Mouse (Mus musculus) thymus, adult 18-20 months (tissue): ENCODE measurements around the gene Olr1.
A peak's percentile ranks its signal among the peaks of the same experiment; 100 is the strongest.

Experiments used
- DNase-seq, 2 experiments: peaks; one replicate each; pipeline ENCODE4 v3.0.0; 2022; ENCODE audit warnings: mixed read lengths in 2 of 2

The Olr1 gene

GRCm38 (mm10) chr6:129507024-129507423, at the start of gene Olr1:
TSS of gene Olr1 (minus strand) at chr6:129507165.
- DNase-seq: no peak

GRCm38 (mm10) chr6:129548009-129548408, 41.0 kb upstream of the Olr1 start:
- DNase-seq: no peak

GRCm38 (mm10) chr6:129547277-129547676, 40.3 kb upstream of the Olr1 start:
- DNase-seq: no peak

- DNase-seq: no peak
These were observed 37.0 kb upstream of the Olr1 start for GRCm38 (mm10) chr6:129543709-129544606.

- DNase-seq: no peak
These were observed 35.6 kb upstream of the Olr1 start for GRCm38 (mm10) chr6:129542540-129542939.

GRCm38 (mm10) chr6:129541931-129542330, 35.0 kb upstream of the Olr1 start:
- DNase-seq: no peak

DNA sequence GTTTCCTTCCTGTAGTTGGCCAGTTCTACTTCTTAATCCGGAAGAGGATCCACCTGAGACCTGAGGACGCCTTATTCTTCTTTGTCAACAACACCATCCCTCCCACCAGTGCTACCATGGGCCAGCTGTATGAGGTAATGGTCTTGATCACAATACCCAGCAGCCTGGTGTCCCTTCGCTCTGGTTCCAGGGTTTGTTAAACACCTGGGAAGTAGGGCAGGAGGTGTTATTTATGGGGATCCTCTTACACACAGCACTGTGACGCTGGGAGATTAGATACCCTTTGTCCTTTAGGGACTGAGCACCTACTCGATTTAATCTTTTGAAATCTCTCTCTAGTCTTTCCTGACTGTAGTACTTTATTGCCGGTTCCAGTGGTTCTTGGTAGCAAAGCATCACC, 31.6 kb upstream of the Olr1 start:
- no peak for DNase-seq

DNA sequence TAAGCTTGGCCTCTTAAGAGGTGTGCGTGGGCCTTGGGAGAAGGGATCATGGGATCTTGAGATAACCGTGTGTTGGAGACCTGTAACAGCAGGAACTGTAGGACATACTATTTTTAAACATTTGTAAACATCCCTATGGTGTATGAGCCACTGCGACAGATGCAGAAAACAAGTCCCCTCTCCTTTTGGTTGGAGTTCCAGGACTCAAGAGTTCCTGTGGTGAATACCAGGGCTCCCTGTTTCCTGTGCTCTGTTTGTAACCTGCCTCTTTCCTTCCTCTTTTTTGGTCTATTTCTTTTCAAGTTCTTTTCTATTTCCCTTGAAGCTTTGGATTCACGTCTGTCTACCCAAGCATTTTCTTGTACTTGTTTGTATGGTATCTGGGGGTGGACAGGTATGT, 28.8 kb upstream of the Olr1 start:
- no peak for DNase-seq

DNA sequence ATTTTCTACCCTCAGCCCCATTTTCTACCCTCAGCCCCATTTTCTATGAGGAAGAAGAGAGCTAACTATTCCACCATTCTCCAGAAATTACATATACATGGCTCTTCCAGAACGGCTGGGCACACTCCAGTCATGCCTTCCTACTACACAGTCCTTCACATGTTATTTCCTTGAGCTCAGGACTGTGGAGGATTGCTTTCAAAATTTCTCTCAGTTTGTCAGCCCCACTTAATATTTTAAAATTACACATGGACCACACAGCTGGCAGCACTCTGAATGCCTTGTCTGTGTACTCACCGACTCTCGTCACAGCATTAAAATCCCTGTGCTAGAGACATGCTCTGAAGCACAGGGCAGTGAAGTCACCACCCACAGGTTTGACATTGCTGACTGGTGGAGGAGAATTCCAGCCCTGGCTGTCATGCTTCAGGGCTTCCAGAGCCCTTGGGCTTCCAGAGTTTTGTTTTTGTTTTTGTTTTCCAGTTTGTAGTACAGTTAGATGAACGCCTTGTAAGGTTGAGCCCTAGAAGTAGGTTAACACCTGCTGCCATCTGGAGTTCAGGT, 27.7 kb upstream of the Olr1 start:
- DNase-seq: no peak

DNA sequence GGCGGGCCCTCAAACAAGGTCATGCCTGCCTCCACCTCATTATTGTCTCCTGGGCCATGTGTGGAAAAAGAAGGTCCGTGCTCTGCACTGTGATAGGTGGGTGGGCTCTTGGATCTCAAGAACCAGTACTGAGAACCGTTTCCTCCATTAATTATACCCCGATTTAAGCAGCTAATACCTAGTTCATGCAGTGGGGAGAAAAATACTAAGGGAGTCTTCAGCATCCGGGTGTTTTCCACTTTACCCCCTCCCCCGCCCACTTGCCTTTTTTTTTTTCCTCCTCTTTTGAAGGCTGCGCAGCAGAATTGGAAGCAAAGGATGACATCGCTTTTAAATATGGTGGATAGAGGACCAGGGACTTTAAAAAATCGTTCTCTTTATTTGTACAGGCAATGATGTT, 27.1 kb upstream of the Olr1 start:
- no peak for DNase-seq

DNA sequence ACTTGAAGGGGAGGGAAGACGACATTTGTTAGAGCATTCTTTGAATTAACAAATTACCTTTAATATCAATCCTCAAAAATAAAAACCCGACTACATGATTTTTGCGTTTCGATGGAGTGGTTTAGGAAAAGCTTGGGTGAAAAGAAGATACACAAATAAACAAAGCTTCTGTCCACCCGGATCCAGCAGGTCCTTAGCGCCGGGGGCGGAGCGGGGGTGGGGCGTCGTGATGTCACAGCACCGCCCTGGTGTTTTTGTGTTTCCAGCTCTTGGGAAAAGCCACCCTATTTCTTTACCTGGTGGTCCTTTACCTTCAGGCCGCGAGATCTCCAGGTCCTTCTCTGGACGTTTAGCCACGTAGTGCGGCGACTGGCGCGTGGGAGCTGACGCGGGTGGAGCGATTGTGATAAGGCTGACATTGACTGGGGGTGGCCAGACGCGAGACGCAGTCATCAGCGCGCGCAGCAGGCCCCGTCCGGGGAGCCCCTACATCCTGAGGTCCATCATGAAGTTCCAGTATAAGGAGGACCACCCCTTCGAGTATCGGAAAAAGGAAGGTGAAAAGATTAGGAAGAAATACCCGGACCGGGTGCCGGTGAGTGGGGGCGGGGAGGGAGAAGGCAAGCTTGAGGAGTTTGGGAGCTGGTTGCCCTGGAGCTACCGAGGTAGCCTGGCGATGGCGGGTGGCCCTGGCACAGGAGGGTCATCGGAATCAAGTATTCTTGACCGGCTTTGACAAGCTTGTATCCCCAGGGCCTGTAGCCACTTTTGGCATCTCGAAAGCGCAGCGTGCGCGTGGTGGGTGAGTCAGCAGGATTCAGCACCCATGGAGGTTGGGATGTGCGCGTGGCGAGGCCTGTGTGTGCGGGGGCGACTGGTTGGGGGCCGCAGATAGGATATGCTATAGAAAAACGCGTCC, 26.2 kb upstream of the Olr1 start, which contains the start of gene Gabarapl1:
Gabarapl1 (plus strand) TSS at position 219 of the 919 bp plus-strand sequence.
- DNase-seq: peak; percentile 31 to 45

GRCm38 (mm10) chr6:129532556-129532941, 25.6 kb upstream of the Olr1 start:
- DNase-seq: peak in 1 of 2 experiments; percentile 22

GRCm38 (mm10) chr6:129530261-129530660, 23.3 kb upstream of the Olr1 start:
- DNase-seq: no peak

DNA sequence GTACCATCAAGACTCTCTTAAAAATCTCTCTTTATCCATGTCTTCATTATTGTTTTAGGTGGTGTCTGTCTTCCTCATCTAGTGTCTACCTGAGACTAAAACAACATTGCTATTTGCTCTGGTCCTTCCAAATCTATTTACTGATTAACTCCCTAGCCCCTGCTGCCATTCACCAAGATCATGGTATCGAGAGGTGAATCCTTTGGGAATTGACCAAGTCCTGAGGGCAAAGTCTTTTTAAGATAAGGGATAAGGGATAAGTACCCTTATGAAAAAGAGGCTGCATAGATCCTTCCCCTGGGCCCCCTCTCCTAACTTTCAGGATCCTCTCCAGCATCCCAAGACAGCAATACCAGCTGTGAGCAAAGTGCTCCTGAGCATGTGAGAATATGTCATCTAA, 22.6 kb upstream of the Olr1 start:
- DNase-seq: no peak

DNA sequence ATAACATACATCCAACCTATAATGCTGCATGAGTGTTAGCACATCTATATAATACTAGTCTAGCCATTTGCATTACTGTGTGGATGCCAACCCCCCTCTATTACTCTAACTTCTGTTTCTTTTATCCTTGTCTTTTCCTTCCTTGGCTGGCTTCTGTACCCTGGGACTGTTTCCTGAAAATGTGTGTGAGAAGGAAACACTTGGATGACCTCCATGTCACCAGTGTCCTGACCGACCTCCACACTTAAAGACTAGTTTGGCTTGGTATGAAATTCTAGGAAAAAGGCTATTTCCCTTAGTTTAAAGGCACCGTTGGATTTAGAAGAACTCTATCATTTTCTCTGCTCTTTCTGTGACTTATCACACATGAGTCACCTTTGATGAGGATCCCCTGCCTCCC, 20.5 kb upstream of the Olr1 start:
- no peak for DNase-seq

DNA sequence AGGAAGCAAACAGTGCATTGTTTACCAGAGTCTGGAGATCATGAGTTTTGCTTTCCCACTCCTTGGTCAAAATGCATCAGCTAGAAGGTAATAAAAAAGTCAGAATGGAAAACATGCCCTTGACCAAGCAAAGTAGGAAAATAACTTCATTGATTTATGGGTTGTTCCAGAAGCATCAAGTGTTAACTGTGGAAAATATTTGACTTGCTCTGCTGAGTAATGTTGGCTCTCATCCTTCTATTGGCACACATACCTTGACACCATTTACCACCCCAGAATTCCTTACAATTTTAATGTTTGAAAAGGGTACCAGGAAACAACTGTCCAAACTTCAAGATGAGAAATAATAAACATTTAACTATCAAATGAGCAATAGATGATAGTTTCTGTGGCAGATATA, 19.1 kb upstream of the Olr1 start:
- DNase-seq: no peak

- DNase-seq: no peak
These were observed 10.9 kb upstream of the Olr1 start for GRCm38 (mm10) chr6:129517752-129518408.

DNA sequence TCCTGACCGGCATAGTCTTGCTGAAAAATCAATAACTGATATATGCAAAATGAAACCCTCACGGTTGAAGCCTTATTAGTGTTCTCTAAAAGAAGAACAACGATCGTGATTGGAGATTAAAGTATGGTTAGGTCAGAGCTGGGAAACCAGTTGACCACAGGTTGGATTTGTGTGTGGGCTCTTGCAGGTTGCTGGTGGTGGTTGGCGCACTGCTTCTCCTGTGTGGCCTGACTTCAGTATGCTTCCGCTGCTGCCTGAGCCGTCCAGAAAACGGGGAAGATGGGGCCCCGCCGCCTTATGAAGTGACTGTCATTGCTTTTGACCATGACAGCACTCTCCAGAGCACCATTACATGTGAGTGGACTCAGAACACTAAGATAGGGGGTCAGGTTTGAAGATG, 9.4 kb upstream of the Olr1 start:
- DNase-seq: no peak

DNA sequence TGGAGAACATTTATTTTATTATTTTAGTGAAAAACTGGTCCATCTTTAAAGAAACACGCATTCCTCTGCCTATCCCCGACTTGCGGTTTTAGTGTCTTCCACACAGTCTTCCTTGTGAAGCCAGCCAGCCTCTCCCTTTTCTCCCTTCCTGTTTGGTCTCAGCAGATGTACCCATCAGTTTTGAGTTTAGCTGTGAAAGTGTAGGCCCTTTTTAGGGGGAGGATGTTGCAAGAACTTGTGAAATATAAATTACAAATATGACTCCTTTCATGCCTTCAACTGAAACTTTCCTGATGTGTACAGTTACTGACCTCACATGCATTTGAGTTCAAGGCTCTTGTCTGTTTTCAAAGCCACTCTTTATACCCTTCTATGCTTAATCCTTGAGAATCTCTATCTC, 8.1 kb upstream of the Olr1 start:
- no peak for DNase-seq

- no peak for DNase-seq
These were observed 7.4 kb upstream of the Olr1 start for GRCm38 (mm10) chr6:129514376-129514775.

DNA sequence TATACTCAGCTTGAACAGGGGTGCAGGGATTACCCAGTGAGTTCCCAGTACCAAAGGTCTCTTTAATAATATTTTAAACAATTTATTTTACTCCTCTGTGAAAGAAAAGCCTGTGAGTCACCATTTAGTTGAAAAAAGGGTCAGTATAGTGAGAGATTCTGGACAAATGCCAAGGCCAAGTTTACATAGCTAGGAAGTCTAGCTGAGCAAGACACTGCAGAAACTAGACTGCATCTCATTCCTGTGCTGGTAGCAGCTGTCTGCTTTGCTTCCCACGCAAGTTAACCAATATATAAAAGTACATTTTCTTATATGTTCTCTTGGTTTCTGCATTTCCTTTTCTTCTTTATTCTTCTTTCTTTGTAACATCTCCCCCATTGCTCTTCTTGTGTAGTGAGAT, 6.4 kb upstream of the Olr1 start:
- DNase-seq: no peak

DNA sequence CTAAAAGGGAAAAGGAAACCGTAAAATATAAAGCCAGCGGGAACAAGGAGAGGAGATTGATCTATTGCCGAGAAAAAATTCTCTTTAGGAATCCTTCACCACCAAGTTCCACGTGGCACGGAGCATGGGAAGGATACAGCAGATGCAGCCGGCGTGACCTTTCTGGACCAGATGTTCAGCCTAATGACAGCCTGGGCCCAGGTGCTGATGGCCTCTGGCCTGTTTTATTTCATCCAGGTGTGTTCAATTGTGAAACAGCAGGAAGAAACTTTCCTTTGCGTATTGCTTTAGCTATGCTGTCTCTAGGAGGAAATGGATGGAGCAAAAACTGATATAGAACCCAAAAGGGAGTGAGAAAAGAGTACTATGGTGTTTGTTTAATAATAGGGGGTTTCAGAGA, 5.9 kb upstream of the Olr1 start:
- DNase-seq: no peak

GRCm38 (mm10) chr6:129512367-129512766, 5.4 kb upstream of the Olr1 start, which contains the start of gene Tmem52b:
TSS of gene Tmem52b (plus strand) at chr6:129512555.
- DNase-seq: no peak
